Mouse (Mus musculus) left cerebral cortex, postnatal 25 days (tissue): ENCODE results near the gene Srp9. TPM values are rescaled to one million over a fixed set of nuclear protein-coding genes. Genes with fewer than 3 reads are reported as not detected.

Experiments
- DNase-seq, 2 experiments: peaks; one replicate each; pipeline ENCODE4 v3.0.0; 2022; ENCODE audit warnings: low spot score in 2 of 2, mixed read lengths in 1 of 2
- intact Hi-C: fragments of 180-260 bp; cut with DNase I; formaldehyde crosslinking; loops from one replicate; pipeline ENCODE4 v1.15.1; 2025
- total RNA-seq, 2 experiments: library from RNA; stranded (reverse); gene quantifications; 2 replicates each; pipeline ENCODE4 v1.2.3; 2021

Srp9 gene
- 10 to 100 TPM; 61.0 to 64.1 TPM for total RNA-seq

DNA sequence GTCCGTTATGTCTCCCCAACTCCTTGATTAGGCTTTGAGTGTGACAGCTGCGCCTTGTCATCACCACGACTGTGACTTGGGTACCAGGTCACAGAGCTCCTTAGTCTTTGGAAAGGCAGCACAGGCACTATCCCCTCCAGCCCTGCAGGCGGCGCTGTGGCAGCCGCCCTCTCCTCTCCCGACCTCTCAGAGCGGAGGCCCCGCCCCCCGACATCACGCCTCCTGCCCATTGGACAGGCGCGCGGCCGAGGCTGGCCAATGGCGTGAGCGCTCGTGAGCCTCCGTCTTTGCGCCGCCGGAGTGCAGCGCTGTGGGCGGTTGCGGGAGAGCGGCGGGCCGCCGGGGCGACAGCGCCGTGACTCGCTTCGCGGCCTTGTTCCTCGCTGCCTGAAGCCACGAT lies at the start of gene Srp9:
Gene Srp9, plus strand, starts transcription at position 232 of the 400 bp plus-strand sequence.
- intact Hi-C loops, result no loop called here
- peak; percentile 98 to 99 for DNase-seq

DNA sequence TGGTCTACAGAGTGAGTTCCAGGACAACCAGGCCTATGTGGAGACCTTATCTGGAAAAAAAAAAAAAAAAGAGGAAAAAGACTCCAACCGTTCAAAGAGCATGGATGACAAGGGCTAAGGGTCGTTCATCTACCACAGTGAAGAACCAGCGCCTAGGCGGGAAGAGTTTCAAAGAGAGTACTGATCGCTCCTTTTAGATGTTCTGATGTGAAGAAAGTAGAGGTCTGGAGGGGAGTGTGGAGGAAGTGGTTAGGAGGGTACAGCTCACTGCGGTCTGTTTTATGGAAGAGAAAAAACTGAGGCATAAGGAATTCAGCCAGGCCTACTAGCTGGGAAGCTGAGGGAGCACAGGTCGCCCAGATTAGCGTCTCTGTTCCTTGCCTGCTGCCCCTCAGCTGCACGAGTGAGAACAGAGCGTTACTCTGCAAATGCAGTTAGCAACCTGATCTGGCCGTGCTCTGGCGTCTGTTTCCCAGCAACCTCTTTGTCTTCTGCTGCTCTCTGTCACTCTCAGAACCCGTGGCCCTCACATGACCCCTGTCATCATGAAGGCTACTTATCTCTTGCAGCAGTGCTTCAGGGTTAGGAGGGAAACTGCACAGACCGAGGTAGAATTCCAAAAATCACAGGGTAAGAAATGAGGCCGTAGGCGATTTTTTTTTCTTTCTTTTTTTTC lies 42.7 kb upstream of the Srp9 start:
- no peak for DNase-seq
- intact Hi-C loops, result no loop called here

GRCm38 (mm10) chr1:182083459-182083858 lies 41.1 kb upstream of the Srp9 start:
- intact Hi-C loops, result no loop called here
- DNase-seq, result no peak

DNA sequence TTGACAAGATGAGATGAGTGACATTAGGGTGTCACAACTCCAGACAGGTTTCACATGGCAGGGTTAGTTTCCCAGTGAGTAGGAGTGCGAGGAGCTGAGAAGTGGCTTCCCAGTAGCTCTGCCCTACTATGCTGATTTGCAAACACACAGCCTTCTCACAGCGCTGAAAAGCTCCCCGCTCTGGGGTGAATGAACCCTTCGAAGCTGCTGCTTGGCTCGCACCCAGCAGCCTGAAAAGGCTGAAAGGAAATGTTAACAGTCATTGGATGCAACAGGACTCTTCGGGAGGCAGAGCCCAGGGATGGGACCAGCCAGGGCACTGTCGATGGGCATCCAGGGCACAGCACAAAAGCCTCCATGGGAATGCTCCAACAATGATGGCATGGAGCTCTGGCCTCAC lies 37.8 kb upstream of the Srp9 start:
- intact Hi-C loops, result loop anchor here (5.0 kb wide), 1 partner anchor 64 kb away; no protein-coding TSS in a partner anchor
- DNase-seq, result peak; percentile 45 to 64

DNA sequence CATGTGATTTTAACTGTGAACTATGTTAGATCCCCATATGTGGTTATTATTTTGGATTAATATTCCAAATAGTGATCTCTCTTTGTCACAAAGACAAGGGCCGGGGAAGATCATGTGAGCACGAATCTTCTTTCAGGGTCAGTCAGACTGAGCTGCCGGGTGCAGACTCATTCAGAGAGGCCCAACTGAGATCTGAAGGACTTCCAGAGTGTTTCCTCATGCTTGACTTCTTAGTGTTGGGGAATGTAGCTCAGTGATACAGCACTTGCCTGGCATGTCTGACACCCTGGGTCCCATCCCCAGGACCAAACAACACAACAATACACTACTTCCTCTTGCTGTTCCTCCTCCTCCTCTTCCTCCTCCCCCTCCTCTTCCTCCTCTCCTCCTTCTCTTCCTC lies 37.2 kb upstream of the Srp9 start:
- intact Hi-C loops, result loop anchor here (5.0 kb wide), 1 partner anchor 65 kb away; no protein-coding TSS in a partner anchor
- no peak for DNase-seq

DNA sequence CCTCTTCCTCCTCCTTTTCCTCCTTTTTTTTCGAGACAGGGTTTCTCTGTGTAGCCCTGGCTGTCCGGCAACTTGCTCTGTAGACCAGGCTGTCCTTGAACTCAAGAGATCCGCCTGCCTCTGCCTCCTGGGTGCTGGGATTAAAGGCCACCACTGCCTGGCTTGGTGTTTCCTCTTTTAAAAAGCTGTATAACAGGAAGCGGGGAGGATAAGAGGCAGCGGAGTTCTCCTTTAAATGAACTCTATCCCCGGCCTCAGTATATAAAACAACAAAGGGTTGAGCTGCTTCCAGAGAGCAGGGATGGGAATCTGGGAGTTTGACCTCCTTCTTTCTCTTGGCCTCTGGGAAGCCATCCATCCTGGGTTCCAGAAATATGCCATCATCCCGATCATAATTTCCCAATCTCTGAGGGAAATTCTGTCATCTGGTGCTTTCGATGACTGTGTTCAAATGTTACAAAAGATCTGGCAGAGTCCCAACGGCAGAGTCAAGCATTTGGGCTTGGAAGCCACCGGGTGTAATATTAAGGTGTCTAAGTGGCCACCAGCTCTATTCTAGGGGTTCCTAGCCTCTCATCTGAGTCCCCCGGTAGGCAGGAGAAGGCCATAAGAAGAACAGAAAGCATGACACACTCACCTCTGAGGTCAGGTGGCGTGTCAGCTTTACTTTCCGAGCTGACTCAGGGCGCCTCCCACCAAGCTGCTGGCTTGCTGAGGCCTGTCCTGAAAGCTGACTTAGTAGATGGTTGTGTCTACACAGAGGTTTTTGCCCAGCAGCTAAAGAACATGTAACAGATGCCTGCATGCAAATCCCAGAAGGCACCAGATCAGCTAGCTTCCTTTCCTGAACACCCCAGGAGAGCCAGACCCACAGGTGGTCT lies 36.5 kb upstream of the Srp9 start:
- DNase-seq, result no peak

DNA sequence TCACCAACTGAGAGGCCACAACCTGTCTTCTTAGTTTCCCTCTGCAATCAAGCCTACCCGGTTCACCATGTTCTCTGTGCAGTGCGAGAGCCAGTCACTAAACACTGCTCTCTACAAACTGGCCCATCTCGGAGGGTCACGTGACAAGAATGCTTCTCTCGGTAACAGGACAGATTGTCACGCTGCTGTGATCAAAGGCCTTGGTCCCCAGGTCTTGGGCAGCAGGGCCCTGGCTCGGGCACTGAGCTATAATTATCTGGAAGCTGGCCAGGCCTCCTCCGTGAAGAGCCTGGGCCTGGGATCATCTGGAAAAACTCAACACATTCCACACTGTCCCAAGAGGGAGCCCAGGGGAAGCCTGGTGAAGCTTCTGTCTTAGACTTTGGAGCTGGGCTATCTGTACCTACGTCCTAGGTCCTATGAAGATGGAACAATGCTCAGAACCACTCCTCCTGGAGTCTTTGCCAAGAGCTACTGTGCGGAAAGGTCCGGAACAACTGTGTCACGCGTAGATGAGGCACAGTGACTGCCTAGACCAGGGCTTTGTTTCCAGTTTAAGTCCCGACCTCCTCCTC lies 35.6 kb upstream of the Srp9 start:
- peak in 1 of 2 experiments; percentile 24 for DNase-seq
- intact Hi-C loops, result loop anchor here (5.0 kb wide), 1 partner anchor 67 kb away; no protein-coding TSS in a partner anchor

More for the DNA sequence above, 36.5 kb upstream of the Srp9 start:
- intact Hi-C loops, result loop anchor here (5.0 kb wide), 1 partner anchor 66 kb away; no protein-coding TSS in a partner anchor

DNA sequence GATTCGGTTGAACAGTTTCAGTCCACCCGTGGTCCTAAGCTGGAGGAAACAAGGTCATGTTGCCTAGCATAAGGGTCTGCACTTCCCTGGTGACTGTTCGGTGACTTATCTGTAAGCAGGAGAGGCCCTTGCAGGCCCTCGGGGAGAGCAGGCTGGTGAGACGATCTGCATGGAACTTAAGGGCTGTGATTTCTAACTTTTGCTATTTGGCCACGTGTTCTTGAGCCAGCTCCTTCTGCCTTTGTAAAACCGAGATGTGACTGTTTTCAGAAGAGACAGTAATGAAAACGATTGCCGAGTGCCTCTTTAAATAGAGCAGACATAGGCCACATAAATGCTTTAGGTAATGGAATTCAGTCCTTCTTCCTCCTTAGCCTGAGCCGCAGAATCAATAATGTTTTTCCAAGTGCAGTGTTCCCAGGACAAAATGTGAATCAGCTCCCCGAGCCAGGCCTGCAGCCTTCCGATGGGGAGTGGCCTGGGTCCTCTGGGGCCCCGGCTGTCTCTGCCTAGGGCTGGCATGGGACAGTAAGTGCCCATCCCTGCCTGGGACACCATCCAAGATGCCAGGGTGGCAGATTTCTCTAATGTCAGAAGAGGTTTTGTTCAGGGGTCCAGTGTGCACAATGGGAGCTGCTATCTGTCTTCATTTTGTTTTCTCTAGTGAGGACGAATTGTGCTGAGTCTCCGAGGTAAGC lies 34.8 kb upstream of the Srp9 start:
- DNase-seq, result no peak
- intact Hi-C loops, result loop anchor here (5.0 kb wide), 1 partner anchor 67 kb away; no protein-coding TSS in a partner anchor

DNA sequence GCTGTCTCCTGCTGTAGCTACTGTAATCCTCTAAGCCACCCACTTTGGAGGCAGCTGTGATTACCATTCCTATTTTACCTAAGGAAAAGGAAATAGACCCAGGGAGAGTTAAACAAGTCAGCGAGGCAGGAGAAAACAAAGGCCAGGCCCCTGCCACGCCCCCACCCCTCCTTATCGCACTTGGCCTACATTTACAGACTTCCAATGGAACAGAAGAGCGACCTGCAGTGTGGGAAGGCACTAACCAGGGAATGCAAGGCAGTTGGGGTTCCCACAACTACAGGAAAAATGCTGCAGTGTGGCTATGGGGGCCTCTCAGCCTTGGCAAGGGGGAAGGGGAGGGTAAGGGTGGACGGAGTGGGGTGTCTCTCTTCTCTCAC lies 34.2 kb upstream of the Srp9 start:
- intact Hi-C loops, result no loop called here
- no peak for DNase-seq

DNA sequence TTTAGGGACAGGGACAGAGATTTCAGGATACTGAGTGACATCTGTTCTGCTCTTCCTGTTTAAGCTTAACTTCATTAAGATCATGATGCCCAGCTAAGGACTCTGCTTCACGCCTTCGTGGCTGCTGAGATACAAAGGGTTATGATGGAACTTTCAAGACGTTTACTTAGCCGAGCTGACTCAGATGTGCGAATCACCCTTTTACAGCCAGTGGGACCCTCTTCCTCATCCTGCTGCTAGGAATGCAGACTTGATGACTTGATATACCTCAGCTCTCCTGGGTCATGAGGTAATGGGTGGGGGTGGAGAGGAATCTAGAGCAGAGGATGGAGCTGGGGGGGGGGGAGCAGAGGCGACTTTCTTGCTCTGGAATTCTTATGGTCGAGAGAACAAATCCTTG lies 33.3 kb upstream of the Srp9 start:
- intact Hi-C loops, result no loop called here

DNA sequence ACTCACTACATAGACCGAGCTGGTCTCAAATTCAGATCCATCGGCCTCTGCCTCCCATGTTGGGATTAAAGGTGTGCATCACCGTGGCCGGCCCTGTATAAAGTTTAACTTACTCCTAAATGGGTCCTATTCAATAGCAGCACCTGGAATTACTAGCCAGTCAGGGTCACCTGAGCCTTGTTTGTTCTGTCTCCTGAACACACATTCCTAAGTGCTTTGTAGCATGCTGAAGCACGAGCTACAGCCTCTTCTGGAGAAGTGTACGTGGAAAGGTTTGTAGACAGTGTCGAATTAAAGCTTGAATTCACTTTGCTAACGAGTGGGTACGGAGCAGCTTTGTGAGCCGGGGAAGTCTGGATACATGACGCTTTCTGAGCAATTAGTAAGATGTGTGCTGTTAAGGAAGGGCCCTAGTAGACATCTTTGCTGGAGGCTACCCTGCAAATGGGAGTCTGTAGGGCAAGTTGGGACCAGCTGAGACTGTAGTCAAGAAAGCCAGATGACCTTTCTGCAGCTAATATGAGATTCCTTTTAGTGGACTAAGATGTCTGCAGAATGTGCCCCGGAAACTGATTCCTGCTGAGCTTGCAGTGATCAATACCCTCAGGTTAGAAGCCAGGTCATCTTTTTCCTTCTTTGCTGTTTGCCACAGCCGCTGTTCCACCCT lies 32.7 kb upstream of the Srp9 start:
- no peak for DNase-seq
- intact Hi-C loops, result no loop called here

More for the DNA sequence above, 33.3 kb upstream of the Srp9 start:
- no peak for DNase-seq

DNA sequence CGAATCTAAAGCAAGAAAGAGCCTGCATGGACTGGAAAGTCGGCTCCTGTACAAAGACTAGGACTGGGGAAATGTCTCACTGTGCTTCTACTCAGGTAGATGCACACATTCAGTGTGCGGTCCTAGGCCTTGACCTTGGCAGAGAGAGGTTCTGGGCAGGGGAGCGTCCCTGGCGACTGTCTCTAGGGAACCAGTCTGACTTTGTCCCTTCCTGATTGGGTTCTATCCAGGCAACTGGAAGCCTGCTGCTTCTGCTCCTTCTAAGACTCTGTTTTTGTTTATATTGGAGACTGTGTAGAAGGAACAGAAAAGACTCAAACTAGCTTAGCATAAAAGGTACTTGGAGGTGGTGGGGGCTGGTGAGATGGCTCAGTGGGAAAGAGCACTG lies 32.1 kb upstream of the Srp9 start:
- intact Hi-C loops, result no loop called here
- no peak for DNase-seq

DNA sequence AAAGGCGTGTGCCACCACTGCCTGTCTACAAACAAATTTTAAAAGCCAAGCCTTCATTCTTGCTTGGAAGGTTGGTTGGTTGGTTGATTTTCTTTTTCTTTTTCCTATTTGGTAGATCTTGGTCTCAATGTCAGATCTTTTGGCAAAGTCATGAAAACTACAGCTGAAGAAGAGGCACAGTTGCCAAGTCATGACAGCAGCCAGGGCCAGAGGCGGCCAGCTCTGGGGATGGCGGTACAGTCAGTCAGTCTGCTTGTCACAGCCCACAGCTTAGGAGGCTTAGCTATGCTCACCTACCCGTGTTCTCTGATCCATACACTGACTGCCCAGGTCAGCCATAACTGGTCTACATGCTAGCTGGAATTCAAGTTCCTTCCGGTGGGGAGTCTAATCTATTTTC lies 31.1 kb upstream of the Srp9 start:
- intact Hi-C loops, result no loop called here
- DNase-seq, result no peak

- DNase-seq, result no peak
- intact Hi-C loops, result no loop called here
These were observed 29.9 kb upstream of the Srp9 start for GRCm38 (mm10) chr1:182094473-182095136.

GRCm38 (mm10) chr1:182095240-182095741 lies 29.2 kb upstream of the Srp9 start:
- peak; percentile 28 to 51 for DNase-seq
- intact Hi-C loops, result no loop called here

DNA sequence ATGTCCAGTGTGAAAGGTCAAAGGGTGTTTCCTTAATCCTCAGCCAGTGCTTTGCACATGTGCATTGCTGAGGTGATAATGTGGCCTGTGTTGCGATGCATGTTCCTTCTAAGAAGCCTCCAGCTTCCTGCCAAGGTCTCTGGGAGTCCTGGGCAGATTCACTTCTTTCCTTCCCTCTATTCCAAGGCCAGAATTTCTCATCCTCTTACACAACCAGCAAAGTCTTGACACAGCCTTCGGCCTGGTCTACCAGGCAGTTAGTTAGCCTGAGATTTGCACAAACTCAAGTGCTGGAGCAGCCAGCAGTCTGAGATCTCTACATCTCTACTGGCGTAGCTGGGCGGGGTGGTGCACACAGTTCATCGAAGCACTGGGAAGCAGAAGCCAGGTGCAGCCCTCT lies 27.8 kb upstream of the Srp9 start:
- intact Hi-C loops, result no loop called here
- DNase-seq, result no peak

DNA sequence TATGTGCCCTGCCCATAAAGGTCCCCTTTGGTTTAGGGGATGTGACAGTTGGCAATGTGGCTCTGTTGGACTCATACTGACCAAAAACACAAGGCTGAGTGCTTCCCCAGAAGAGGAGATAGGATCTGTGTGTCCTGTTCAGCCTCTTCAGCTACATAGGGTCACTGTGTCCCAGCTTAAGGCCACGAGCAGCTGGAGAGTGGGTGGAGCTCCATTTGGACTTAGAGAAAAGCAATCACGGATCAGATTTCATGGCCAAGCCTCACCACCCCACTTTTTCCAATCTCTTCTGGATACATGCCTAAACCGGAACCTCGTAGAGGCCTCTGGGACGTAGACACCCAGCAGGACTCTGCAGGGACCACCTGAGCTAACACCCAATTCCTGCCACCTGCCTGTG lies 25.5 kb upstream of the Srp9 start:
- intact Hi-C loops, result no loop called here

GRCm38 (mm10) chr1:182100403-182100802 lies 24.1 kb upstream of the Srp9 start:
- intact Hi-C loops, result no loop called here

More for the DNA sequence above, 25.5 kb upstream of the Srp9 start:
- DNase-seq, result no peak

DNA sequence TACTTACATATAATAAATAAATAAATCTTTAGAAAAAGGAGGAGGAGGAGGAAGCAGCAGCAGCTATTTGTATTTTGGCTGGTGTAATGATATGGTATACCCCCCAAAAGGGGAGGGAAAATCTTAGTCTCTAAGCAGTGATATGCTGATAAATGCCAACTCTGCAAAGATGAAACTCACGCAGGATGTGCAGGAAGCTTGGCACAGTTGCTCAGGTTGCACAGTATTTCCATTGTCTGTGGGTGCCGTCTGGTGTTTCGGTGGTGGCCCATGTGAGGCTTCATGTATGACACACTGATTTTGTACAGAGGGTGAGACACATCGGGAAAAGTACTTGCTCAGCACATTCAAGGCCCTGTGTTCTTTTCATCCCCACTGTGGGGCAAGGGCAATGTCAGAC lies 23.1 kb upstream of the Srp9 start:
- no peak for DNase-seq
- intact Hi-C loops, result no loop called here

More at GRCm38 (mm10) chr1:182100403-182100802, 24.1 kb upstream of the Srp9 start:
- no peak for DNase-seq
